Mouse (Mus musculus) CD4-positive, CD25-positive, alpha-beta regulatory T cell, adult 9 weeks (primary cell): ENCODE data around the gene Mycbp2. TPM values are rescaled to one million over a fixed set of nuclear protein-coding genes. Genes with fewer than 3 reads are reported as not detected.

Experiments used
- polyA plus RNA-seq: library from polyadenylated mRNA; unstranded; fragments of 100-300 nt; shearing (Covaris generic); gene quantifications from one replicate; pipeline ENCODE4 v1.2.1, GENCODE M21; 2017

Gene Mycbp2
- polyA plus RNA-seq = 53.7 TPM

DNA sequence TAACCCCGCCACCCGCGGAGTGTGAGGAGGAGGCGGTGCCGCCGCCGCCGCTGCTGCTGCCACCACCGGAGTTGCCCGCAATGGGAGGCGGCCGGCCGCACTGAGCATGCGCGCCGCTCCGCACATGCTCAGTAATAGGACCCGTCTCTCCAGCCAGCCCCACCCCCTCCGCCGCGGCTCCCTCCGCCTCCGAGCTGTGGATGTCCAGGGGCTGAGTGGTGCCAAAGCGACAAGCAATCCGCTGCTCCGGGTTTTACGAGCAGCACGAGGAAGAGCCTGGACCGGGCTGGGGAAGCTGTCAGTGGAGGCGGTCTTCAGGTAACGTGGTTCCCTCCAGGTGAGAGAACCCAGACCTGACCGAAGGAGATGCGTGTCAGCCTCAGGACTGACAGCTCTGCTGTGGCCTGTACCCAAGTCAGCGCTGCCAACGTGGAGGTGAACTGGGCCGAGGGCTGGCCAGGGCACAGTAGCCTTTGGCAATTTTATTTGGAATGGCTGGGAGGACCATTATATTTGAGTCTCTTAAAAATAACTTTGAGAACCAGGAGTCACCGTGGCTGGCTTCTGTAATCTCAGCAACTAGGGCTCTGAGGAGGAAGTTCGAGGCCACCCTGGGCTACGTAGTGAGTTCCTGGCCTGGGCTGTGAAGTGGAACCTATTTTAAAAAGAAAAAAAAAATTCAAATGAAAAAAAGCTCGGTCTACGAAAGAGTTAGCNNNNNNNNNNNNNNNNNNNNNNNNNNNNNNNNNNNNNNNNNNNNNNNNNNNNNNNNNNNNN is at the start of gene Mycbp2:
TSS of gene Mycbp2 (minus strand) at position 86 of the 777 bp plus-strand sequence.

DNA sequence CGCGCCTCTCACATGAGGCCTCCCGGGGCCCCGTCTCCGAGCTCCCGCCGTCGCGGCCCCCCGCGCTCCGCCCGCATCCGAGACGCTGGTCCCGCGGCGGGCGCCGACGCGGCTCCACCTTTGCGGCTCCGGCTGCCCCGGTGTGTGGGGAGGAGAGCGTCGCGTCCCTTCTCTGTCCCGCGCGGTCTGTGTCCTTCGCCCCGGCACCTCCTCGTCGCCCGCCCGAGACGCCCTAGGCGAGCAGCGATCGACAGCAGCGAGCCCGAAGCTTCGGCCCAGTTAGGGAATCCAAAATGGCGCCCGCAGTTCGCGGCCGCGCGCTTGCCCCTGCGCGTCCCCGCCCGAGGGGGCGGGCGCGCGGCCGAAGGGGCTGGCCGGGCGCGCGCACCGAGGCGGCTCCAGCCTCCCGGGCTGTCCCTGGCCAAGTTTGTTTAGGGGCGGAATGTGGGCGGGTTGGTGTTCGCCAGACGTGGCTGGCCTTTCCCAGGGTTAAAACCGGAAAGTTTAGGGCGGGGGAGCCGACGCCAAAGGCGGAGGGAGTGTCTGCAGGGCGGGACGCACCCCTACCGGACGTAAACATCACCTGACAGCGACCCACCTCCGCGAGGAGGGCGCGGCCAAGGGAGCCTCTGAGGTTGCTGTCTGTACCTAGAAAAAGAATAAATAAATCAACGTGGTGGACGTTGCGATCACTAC is 247.2 kb downstream of the Mycbp2 start, which contains the start of gene Fbxl3:
TSS of gene Fbxl3 (minus strand) at position 329 of the 696 bp plus-strand sequence.

DNA sequence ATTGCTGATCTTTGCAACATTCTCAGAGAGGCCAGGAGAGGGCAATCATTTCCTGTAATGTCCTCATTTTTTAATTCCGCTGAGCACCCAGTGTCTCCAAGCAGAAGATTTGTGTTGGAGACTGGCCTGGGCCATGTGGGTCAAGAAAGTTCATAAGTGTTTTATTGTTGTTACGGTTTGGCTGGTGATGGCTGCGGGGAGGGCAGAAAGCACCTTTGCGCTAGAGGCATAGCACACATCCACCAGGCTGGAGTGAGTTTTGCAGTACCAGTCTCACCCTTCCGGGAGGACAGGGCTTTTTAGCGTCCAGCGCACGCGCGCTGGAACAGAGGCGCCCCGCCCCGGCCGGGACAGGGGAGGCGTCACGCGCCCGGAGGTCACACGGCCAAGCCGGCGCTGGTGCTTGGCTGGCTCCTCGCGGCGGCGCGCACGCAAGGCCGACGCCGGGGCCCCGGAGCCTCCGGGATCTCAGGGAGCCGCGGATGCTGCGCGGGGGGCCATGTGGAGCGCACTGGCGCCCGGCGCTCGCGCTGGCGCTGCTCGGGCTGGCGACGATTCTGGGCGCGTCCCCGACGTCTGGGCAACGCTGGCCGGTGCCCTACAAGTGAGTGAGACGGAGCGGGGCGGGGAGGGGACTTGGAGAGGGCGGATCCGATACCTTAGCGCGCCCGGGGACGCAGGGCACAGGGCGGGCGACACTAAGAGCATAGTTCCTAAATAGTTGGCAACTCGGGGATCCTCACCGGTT is 276.6 kb downstream of the Mycbp2 start, which contains the start of gene Cln5:
TSS of gene Cln5 (plus strand) at position 353 of the 748 bp plus-strand sequence.

Other genes starting within 250 kb of the Mycbp2 start
- 19.0 TPM for gene Fbxl3, start 247.2 kb downstream of the Mycbp2 start, polyA plus RNA-seq
- not detected for gene Scel, start 166.5 kb upstream of the Mycbp2 start, polyA plus RNA-seq